Mouse (Mus musculus) cortical plate, adult 2 months (tissue): ENCODE data around the gene Ehbp1.

ENCODE experiments used
- CTCF ChIP-seq: fragments of 200-500 bp; IDR thresholded peaks from 2 replicates; pipeline ENCODE4 v1.5.1; 2011; ENCODE audit warnings: mild to moderate bottlenecking, control low read depth, low read length; ENCODE audit not compliant: insufficient read depth; ENCODE audit errors: extremely low read depth
- POLR2A ChIP-seq: fragments of 200-500 bp; IDR thresholded peaks from 2 replicates; pipeline ENCODE4 v1.6.1; 2011; ENCODE audit warnings: mild to moderate bottlenecking, low read length, control low read depth; ENCODE audit not compliant: insufficient read depth; ENCODE audit errors: extremely low read depth

DNA sequence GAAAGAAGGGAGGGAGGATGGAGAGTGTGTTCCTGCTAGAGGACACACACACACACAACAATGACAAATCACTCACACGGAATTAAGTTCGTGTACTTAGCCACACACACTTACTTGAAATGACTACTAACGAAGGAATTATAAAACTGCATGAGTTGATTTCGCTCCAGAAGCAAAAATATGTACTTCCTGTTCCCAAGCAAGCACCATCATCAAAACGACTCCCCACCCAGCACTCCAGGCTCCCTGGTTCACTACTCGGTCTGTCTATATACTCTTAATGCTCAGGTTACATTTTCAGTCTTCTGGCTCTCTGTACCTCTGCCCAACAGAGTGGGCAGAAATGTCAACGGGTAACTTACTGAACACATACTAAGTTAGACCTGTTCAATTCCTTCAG, 68.7 kb downstream of the Ehbp1 start:
- TF ChIP-seq POLR2A (no peak), CTCF (no peak)
